Mouse (Mus musculus): ENCODE results near the gene Tek. TPM values are rescaled to one million over a fixed set of nuclear protein-coding genes. Genes with fewer than 3 reads are reported as not detected.

Gene Tek
- polyA plus RNA-seq, 1 experiment from 2014 or later = 8.5 TPM

DNA sequence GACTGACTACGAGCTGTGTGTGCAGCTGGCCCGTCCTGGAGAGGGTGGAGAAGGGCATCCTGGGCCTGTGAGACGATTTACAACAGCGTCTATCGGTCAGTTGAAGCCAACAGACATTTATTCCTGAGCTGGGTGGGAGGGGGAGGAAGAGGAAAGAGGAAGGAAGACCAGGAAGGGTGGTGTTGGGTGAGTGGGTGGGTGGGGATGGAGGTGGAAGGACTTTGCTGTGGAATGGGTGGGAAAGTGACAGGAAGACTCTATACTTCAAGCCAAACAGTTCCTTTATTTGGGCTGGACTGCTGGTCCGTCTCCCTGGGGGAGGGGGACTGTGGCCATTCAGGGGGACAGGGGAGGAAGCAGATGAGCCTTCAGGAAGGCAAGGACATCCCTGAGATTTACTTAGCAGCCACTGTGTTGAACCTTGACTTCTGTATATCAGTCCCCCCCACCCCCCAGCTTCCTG, 90.9 kb downstream of the Tek start:
- Histone ChIP-seq H3K36me3 (no peaks in the 10 kb centered on the region), H3K4me3 (no peak overlapping the region), H3K27me3 (ENCODE audit: low read depth, poor library complexity, severe bottlenecking) (no peaks in the 10 kb centered on the region), H3K4me1 (no peaks in the 10 kb centered on the region), H3K9me3 (replicated peaks) (no peaks in the 10 kb centered on the region), H3K27ac (replicated peaks) (no peak overlapping the region)
- DNase-seq (ENCODE audit: low spot score) = no peak
- 75% methylated on average over 6 of the region's 6 CpGs for WGBS

DNA sequence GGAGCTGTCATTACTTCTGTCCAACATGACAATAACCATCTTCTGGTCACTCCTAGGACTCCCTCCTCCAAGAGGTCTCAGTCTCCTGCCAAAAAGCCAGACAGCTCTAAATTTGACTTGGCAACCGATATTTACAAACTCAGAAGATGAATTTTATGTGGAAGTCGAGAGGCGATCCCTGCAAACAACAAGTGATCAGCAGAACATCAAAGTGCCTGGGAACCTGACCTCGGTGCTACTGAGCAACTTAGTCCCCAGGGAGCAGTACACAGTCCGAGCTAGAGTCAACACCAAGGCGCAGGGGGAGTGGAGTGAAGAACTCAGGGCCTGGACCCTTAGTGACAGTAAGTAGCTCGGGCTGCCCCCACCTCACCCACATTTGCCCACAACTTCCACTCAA, 98.0 kb downstream of the Tek start:
- WGBS = 83% methylated on average over 7 of the region's 7 CpGs
- no peaks in the 10 kb centered on the region for H3K27me3 ChIP-seq (ENCODE audit: low read depth, poor library complexity, severe bottlenecking)
- no peaks in the 10 kb centered on the region for H3K36me3 ChIP-seq
- DNase-seq (ENCODE audit: low spot score) = no peak
- H3K9me3 ChIP-seq (replicated peaks) = no peaks in the 10 kb centered on the region
- no peaks in the 10 kb centered on the region for H3K4me1 ChIP-seq
- H3K4me3 ChIP-seq = no peak overlapping the region
- no peak overlapping the region for H3K27ac ChIP-seq (replicated peaks)

DNA sequence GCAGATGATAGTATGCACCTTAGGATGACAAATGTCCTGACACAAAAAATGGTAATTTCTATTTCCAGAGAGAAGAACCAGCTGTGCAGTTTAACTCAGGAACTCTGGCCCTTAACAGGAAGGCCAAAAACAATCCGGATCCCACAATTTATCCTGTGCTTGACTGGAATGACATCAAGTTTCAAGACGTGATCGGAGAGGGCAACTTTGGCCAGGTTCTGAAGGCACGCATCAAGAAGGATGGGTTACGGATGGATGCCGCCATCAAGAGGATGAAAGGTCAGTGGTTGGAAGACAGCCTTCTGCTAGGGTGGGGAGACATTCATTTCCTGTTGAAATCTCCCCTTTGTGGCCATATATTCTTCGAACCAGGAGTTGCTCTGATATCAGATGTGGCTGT, 114.2 kb downstream of the Tek start:
- Histone ChIP-seq H3K36me3 (no peaks in the 10 kb centered on the region), H3K27me3 (ENCODE audit: low read depth, poor library complexity, severe bottlenecking) (no peaks in the 10 kb centered on the region), H3K4me1 (no peaks in the 10 kb centered on the region), H3K27ac (replicated peaks) (no peak overlapping the region), H3K4me3 (no peak overlapping the region), H3K9me3 (replicated peaks) (no peaks in the 10 kb centered on the region)
- DNase-seq (ENCODE audit: low spot score) = no peak
- 93% methylated on average over 7 of the region's 7 CpGs for WGBS

DNA sequence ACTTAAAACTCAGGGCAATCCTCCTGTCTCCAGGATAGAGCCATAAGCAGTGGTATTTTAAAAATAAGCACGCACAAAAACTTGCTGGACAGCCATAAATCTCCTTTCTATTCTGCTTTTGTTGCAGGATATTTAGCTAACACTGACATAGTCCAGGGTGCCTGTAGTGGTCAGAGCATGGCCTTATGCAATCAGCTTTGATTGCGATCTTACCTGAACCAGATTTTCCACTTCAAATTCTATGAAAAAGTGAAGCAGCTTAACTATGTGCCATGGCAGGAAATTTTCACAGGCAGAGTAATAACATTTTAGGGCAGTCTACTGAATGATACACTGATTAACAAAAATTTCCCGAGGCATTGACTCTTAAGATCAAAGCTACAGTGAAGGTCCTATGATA, 115.2 kb downstream of the Tek start:
- Histone ChIP-seq H3K27me3 (ENCODE audit: low read depth, poor library complexity, severe bottlenecking) (no peaks in the 10 kb centered on the region), H3K4me1 (no peaks in the 10 kb centered on the region), H3K4me3 (no peak overlapping the region), H3K36me3 (no peaks in the 10 kb centered on the region), H3K9me3 (replicated peaks) (no peaks in the 10 kb centered on the region), H3K27ac (replicated peaks) (no peak overlapping the region)
- no peak for DNase-seq (ENCODE audit: low spot score)
- 89% methylated on average over 3 of the region's 3 CpGs for WGBS

DNA sequence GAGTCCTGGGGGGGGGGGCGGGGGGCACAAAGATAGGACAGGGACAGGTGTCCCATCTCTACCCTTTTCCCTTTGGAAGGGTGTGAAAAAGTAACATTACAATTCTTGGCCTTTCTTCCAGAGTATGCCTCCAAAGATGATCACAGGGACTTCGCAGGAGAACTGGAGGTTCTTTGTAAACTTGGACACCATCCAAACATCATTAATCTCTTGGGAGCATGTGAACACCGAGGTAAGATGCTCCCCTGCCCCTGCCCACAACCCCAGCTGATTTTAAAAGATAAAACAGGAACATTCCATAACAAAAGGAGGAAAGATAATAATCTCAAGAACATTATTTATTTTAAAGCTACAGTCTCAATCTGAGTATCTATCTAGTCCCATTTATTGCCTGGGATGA, 116.1 kb downstream of the Tek start:
- no peaks in the 10 kb centered on the region for H3K4me1 ChIP-seq
- 86% methylated on average over 3 of the region's 3 CpGs for WGBS
- no peak for DNase-seq (ENCODE audit: low spot score)
- no peak overlapping the region for H3K4me3 ChIP-seq
- H3K36me3 ChIP-seq = no peaks in the 10 kb centered on the region
- H3K27me3 ChIP-seq (ENCODE audit: low read depth, poor library complexity, severe bottlenecking) = no peaks in the 10 kb centered on the region
- no peaks in the 10 kb centered on the region for H3K9me3 ChIP-seq (replicated peaks)
- H3K27ac ChIP-seq (replicated peaks) = no peak overlapping the region

DNA sequence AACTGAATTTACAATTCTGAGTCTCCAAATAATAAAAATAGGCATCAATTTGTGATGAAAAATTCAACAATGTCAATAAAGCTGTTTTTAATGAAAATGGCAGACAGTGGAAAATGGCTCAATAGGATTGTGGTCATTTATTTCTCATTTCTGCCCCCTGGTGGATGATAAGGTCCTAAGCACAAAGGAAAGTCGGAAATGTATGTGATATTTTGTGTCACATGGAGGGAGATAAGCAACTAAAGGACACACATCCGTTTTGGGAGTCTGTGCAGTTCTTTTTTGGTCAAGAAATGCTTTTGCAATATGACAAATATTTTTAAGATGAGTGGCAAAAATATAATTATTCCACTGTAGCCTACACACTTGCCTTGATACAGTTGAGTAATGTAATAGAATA, 161.7 kb downstream of the Tek start:
- Histone ChIP-seq H3K4me3 (no peak overlapping the region), H3K27me3 (ENCODE audit: low read depth, poor library complexity, severe bottlenecking) (no peaks in the 10 kb centered on the region), H3K4me1 (no peaks in the 10 kb centered on the region), H3K9me3 (replicated peaks) (no peaks in the 10 kb centered on the region), H3K36me3 (no peaks in the 10 kb centered on the region), H3K27ac (replicated peaks) (no peak overlapping the region)
- no peak for DNase-seq (ENCODE audit: low spot score)
- 36% methylated on average over 2 of the region's 2 CpGs for WGBS

DNA sequence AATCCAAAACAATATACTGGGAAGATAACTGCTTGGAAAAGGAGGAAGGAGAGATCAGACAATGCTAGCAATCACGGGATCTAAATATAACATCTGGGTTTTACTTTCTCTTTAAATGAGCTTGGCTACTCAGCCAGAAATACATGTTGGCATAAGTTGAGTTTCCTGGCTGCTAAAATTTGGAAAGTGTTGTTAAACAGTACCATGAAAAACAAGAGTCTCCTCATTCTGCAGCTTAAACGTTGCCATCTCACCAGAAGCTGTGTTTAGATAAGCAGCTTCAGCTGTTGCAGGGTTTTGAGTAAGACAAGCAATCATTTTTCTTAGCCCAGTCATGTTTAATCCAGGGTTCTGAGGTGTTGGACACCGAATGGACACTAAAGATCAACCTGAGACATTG, 162.7 kb downstream of the Tek start:
- no peak for DNase-seq (ENCODE audit: low spot score)
- no peaks in the 10 kb centered on the region for H3K4me1 ChIP-seq
- no peak overlapping the region for H3K4me3 ChIP-seq
- no peaks in the 10 kb centered on the region for H3K36me3 ChIP-seq
- no peaks in the 10 kb centered on the region for H3K27me3 ChIP-seq (ENCODE audit: low read depth, poor library complexity, severe bottlenecking)
- no peak overlapping the region for H3K27ac ChIP-seq (replicated peaks)
- 78% methylated on average over 3 of the region's 3 CpGs for WGBS
- H3K9me3 ChIP-seq (replicated peaks) = no peaks in the 10 kb centered on the region

Other genes starting within 250 kb of the Tek start
- gene Gm10306, start 182.7 kb upstream of the Tek start, polyA plus RNA-seq (2016; fragmentation: Nextera tagmentation; extraction: Ambion mirVana) = 0.52 TPM in 1 of 2 replicates, not detected in the other
- 24.4 and 27.8 TPM in 2 replicates for gene Caap1, start 182.5 kb upstream of the Tek start, polyA plus RNA-seq (2016; fragmentation: Nextera tagmentation; extraction: Ambion mirVana)
- gene Plaa, start 136.0 kb upstream of the Tek start, polyA plus RNA-seq (2016; fragmentation: Nextera tagmentation; extraction: Ambion mirVana) = 92.6 and 95.1 TPM in 2 replicates
- 59.6 and 65.4 TPM in 2 replicates for gene Ift74, start 124.8 kb upstream of the Tek start, polyA plus RNA-seq (2016; fragmentation: Nextera tagmentation; extraction: Ambion mirVana)
- 1.1 and 1.3 TPM in 2 replicates for gene Lrrc19, start 89.1 kb upstream of the Tek start, polyA plus RNA-seq (2016; fragmentation: Nextera tagmentation; extraction: Ambion mirVana)
- 0.16 TPM in 1 of 2 replicates, not detected in the other for gene Eqtn, start 189.6 kb downstream of the Tek start, polyA plus RNA-seq (2016; fragmentation: Nextera tagmentation; extraction: Ambion mirVana)
- gene Mysm1, start 239.8 kb downstream of the Tek start, polyA plus RNA-seq (2016; fragmentation: Nextera tagmentation; extraction: Ambion mirVana) = 26.0 and 32.1 TPM in 2 replicates

All from midbrain, embryonic 10.5 days (tissue).